Comparison of ENCODE assay signal across 9 mouse cellular contexts in the genomic region with DNA sequence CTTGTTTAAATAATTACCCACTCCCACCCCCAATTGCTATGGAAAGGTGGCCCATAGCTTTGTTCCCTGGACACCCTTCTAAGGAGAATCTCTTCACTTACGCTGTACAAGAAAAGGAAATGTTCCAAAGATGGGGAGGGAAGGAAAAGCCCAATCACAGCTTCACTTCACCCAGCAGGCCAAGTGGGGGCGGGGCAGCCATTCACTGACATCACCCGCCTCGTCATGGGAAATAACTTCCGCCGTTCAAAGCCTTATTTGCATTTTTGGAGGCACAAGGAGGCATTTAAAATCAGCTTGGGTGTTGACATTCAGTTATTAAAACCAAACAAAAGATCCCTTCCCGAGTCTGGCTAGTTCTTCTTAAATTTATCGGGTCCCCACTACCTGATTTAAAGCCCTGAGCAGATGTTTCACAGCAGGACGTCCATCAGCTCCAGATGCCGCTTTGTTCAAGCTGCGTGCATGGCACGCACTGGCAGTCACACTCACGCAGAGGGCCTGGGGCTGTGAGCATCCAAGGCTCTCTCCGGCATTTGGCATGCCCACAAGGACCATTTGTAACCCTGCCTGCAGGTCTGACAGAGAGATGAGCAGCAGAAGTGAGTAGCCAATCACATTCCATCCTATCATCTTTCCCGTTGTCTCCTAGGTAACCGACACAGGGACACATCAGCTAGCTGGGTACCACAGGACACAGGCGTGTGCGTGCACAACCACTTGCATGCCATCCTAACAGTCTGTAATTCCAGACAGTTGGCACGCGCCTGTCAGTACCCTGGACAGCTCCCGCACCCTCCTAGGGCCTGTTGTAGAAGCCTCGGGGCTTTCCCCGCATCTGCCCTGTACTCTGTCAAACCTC. TPM values are rescaled to one million over a fixed set of nuclear protein-coding genes. Genes with fewer than 3 reads are reported as not detected.
DNase-seq lines count a peak whose midpoint lies in the region; ATAC-seq and TF ChIP-seq lines count a peak whose summit lies in the region.
"Had no signal": no experiment of that assay in that cellular context is flagged by ENCODE, and none has a peak within 500 bp of the region (broad histone marks: within the 10 kb centered on the region; RNA-seq: fewer than 3 reads in every experiment).

No protein-coding gene starts in this region.

- H3K27ac ChIP-seq in kidney, postnatal 0 days: no peak overlapping the region
- H3K27ac ChIP-seq in liver, embryonic 13.5 days: no peak overlapping the region
- peak overlapping the region; percentile 94 for H3K27ac ChIP-seq in neural tube, embryonic 13.5 days (replicated peaks)
- H3K27ac ChIP-seq: limb, embryonic 15.5 days had no signal

- DNase-seq in heart, adult 18-20 months: peak; percentile 35 to 74
- no peak for DNase-seq in heart, postnatal 25 days (ENCODE audit: low spot score)
- peak; percentile 42 to 53 for DNase-seq in gastrocnemius, adult 8-10 months (ENCODE audit: low spot score in 2 of 2)
- peak; percentile 72 for DNase-seq in kidney, postnatal 0 days (ENCODE audit: low spot score)
- DNase-seq in liver, embryonic 13.5 days: peak; percentile 11
- peak; percentile 50 for DNase-seq in urinary bladder, postnatal 25 days (ENCODE audit: low spot score)

- WGBS in kidney, postnatal 0 days: 16% methylated on average over 23 of the region's 23 CpGs
- 17% methylated on average over 23 of the region's 23 CpGs for WGBS in liver, embryonic 13.5 days (ENCODE audit: insufficient replicate concordance)
- 3% methylated on average over 23 of the region's 23 CpGs for WGBS in neural tube, embryonic 13.5 days

- H3K4me1 ChIP-seq in kidney, postnatal 0 days (replicated peaks; ENCODE audit: insufficient read depth, low read length): 0 out of 2 replicates have a peak, but pooled peaks cover 4% of the 10 kb centered on the region
- H3K4me1 ChIP-seq in liver, embryonic 13.5 days (replicated peaks): peaks cover 7% of the 10 kb centered on the region; the same call in 1 of the 2 replicates
- peaks cover 67% of the 10 kb centered on the region for H3K4me1 ChIP-seq in neural tube, embryonic 13.5 days (replicated peaks)

- peaks cover 22% of the 10 kb centered on the region for H3K27me3 ChIP-seq in kidney, postnatal 0 days (ENCODE audit: insufficient read depth, low read length)
- peaks cover 72% of the 10 kb centered on the region for H3K27me3 ChIP-seq in liver, embryonic 13.5 days
- peaks cover 25% of the 10 kb centered on the region for H3K27me3 ChIP-seq in neural tube, embryonic 13.5 days

- peak; percentile 83 for ATAC-seq in common myeloid progenitor, adult 5-6 weeks (replicated peaks; ENCODE audit: low read depth, poor library complexity, severe bottlenecking)
- ATAC-seq in kidney, postnatal 0 days (replicated peaks; ENCODE audit: low FRiP score, low read depth): 0 out of 2 replicates have a peak, but pooled peaks have one; percentile 13
- no peak for ATAC-seq in liver, embryonic 13.5 days (ENCODE audit: low read depth)
- ATAC-seq in neural tube, embryonic 13.5 days (ENCODE audit: low read depth): peak; percentile 90

- no peak overlapping the region for H3K4me3 ChIP-seq in kidney, postnatal 0 days (replicated peaks; ENCODE audit: low read depth, low read length)
- H3K4me3 ChIP-seq in liver, embryonic 13.5 days (replicated peaks): no peak overlapping the region
- H3K4me3 ChIP-seq in neural tube, embryonic 13.5 days: peak overlapping the region; percentile 30
- H3K4me3 ChIP-seq: limb, embryonic 15.5 days had no signal

- intact Hi-C loops in heart, postnatal 25 days (cut with DNase I): no loop called here

- no peaks in the 10 kb centered on the region for H3K36me3 ChIP-seq in kidney, postnatal 0 days (ENCODE audit: insufficient read depth, low read length)
- no peaks in the 10 kb centered on the region for H3K36me3 ChIP-seq in liver, embryonic 13.5 days
- no peaks in the 10 kb centered on the region for H3K36me3 ChIP-seq in neural tube, embryonic 13.5 days
- H3K36me3 ChIP-seq: limb, embryonic 15.5 days had no signal

- H3K4me2 ChIP-seq in kidney, postnatal 0 days (ENCODE audit: low read length): no peak overlapping the region
- H3K4me2 ChIP-seq in liver, embryonic 13.5 days: no peak overlapping the region
- H3K4me2 ChIP-seq in neural tube, embryonic 13.5 days: peak overlapping the region; percentile 52
- H3K4me2 ChIP-seq: limb, embryonic 15.5 days had no signal

- no peaks in the 10 kb centered on the region for H3K9me3 ChIP-seq in kidney, postnatal 0 days (replicated peaks; ENCODE audit: low read length)
- H3K9me3 ChIP-seq in liver, embryonic 13.5 days (replicated peaks): no peaks in the 10 kb centered on the region
- H3K9me3 ChIP-seq in neural tube, embryonic 13.5 days: no peaks in the 10 kb centered on the region
- H3K9me3 ChIP-seq: limb, embryonic 15.5 days had no signal

- TF ChIP-seq CTCF in kidney, postnatal 0 days (IDR thresholded peaks at IDR 0.05; ENCODE audit: low read depth): no peak

- no peak overlapping the region for H3K9ac ChIP-seq in kidney, postnatal 0 days (ENCODE audit: low read depth, low read length)
- no peak overlapping the region for H3K9ac ChIP-seq in liver, embryonic 13.5 days
- H3K9ac ChIP-seq in neural tube, embryonic 13.5 days: peak overlapping the region; percentile 57
- H3K9ac ChIP-seq: limb, embryonic 15.5 days had no signal

RNA-seq across cellular contexts. Expression of gene Grip2, which starts 12.2 kb away (rescaled TPM):
- 1 to 10 TPM; 7.2 to 7.4 TPM for total RNA-seq in heart, adult 18-20 months (2021)
- 10 to 100 TPM; 12.3 to 17.4 TPM for total RNA-seq in heart, postnatal 25 days (2021)
- total RNA-seq in common myeloid progenitor, adult 5-6 weeks (2017): not detected in 2 replicates
- 1 to 10 TPM in 3 of 4 experiments, under 1 TPM in 1; 0.92 to 2.8 (median 2.2) TPM for total RNA-seq in gastrocnemius, adult 8-10 months (2022)
- polyA plus RNA-seq in kidney, postnatal 0 days (2015; fragmentation: Nextera tagmentation; extraction: Ambion mirVana): 0.68 and 0.72 TPM in 2 replicates
- 0.03 and 0.15 TPM in 2 replicates for polyA plus RNA-seq in liver, embryonic 13.5 days (2015; fragmentation: Nextera tagmentation; extraction: Ambion mirVana)
- 4.5 and 4.9 TPM in 2 replicates for polyA plus RNA-seq in neural tube, embryonic 13.5 days (2015; fragmentation: Nextera tagmentation; extraction: Ambion mirVana)

RNA-seq across cellular contexts. Expression of gene Ccdc174, which starts 38.6 kb away (rescaled TPM):
- total RNA-seq in heart, adult 18-20 months (2021): 10 to 100 TPM in 1 of 2 experiments, 1 to 10 TPM in 1; 9.8 to 13.1 TPM
- 10 to 100 TPM in 1 of 2 experiments, 1 to 10 TPM in 1; 9.1 to 11.2 TPM for total RNA-seq in heart, postnatal 25 days (2021)
- 47.5 and 69.5 TPM in 2 replicates for total RNA-seq in common myeloid progenitor, adult 5-6 weeks (2017)
- total RNA-seq in gastrocnemius, adult 8-10 months (2022): 10 to 100 TPM in 1 of 4 experiments, 1 to 10 TPM in 3; 6.8 to 10.9 (median 8.7) TPM
- polyA plus RNA-seq in kidney, postnatal 0 days (2015; fragmentation: Nextera tagmentation; extraction: Ambion mirVana): 38.3 and 38.6 TPM in 2 replicates
- 17.5 and 23.0 TPM in 2 replicates for polyA plus RNA-seq in liver, embryonic 13.5 days (2015; fragmentation: Nextera tagmentation; extraction: Ambion mirVana)
- 51.4 and 54.7 TPM in 2 replicates for polyA plus RNA-seq in neural tube, embryonic 13.5 days (2015; fragmentation: Nextera tagmentation; extraction: Ambion mirVana)
